Mouse (Mus musculus) heart, embryonic 14.5 days (tissue): ENCODE data around the gene Rgs19. TPM values are rescaled to one million over a fixed set of nuclear protein-coding genes. Genes with fewer than 3 reads are reported as not detected.

ENCODE experiments used
- ATAC-seq: fragments of 200-750 bp; cut with Nextera tagmentation; 2 replicates; pipeline ENCODE4 v1.8.0; 2017; ENCODE audit warnings: low read depth, moderate TSS enrichment; ENCODE audit not compliant: insufficient number of reproducible peaks, insufficient read depth, low FRiP score
- H3K27ac ChIP-seq, 2 experiments: fragments of 200-500 bp in 1 of 2; fragments of 300-500 bp in 1 of 2; sonication (generic) in 1 of 2; replicated peaks in 1 of 2; 2 replicates each; pipeline ENCODE4 v1.5.1; 2012 to 2014; ENCODE audit warnings: low read depth in 2 of 2, low read length in 2 of 2, control low read depth in 1 of 2, mild to moderate bottlenecking in 1 of 2, mixed read lengths in 1 of 2; ENCODE audit not compliant: control insufficient read depth in 1 of 2, insufficient read depth in 1 of 2
- H3K27me3 ChIP-seq: fragments of 300-500 bp; sonication (generic); 2 replicates; pipeline ENCODE4 v1.6.1; 2014; ENCODE audit warnings: mild to moderate bottlenecking, low read length, control low read depth; ENCODE audit not compliant: control insufficient read depth, insufficient read depth
- H3K36me3 ChIP-seq: fragments of 300-500 bp; sonication (generic); 2 replicates; pipeline ENCODE4 v1.6.1; 2014; ENCODE audit warnings: mild to moderate bottlenecking, control low read depth, low read length, mixed read lengths; ENCODE audit not compliant: control insufficient read depth, insufficient read depth
- H3K4me1 ChIP-seq, 2 experiments: fragments of 200-500 bp in 1 of 2; fragments of 300-500 bp in 1 of 2; sonication (generic) in 1 of 2; 2 replicates each; pipeline ENCODE4 v1.6.1; 2012 to 2014; ENCODE audit warnings: low read length in 2 of 2, control low read depth in 1 of 2, mixed read lengths in 1 of 2; ENCODE audit not compliant: control insufficient read depth in 2 of 2, insufficient read depth in 2 of 2
- H3K4me2 ChIP-seq: fragments of 300-500 bp; sonication (generic); 2 replicates; pipeline ENCODE4 v1.6.1; 2014; ENCODE audit warnings: mild to moderate bottlenecking, low read length
- H3K4me3 ChIP-seq, 2 experiments: fragments of 200-500 bp in 1 of 2; fragments of 300-500 bp in 1 of 2; sonication (generic) in 1 of 2; 2 replicates each; pipeline ENCODE4 v1.5.1; 2012 to 2014; ENCODE audit warnings: low read length in 2 of 2, mild to moderate bottlenecking in 2 of 2, control low read depth in 1 of 2, low read depth in 1 of 2, moderate library complexity in 1 of 2; ENCODE audit not compliant: control insufficient read depth in 1 of 2, insufficient read depth in 1 of 2
- H3K9ac ChIP-seq: fragments of 300-500 bp; sonication (generic); 2 replicates; pipeline ENCODE4 v1.6.1; 2014; ENCODE audit warnings: mild to moderate bottlenecking, low read length
- H3K9me3 ChIP-seq: fragments of 300-500 bp; sonication (generic); 2 replicates; pipeline ENCODE4 v1.6.1; 2016; ENCODE audit warnings: low read length, control low read depth; ENCODE audit not compliant: control insufficient read depth
- WGBS: fragments of 180-500 bp; shearing (Covaris S2); extraction: QIAGEN DNeasy Blood & Tissue Kit; methylation state at CpG from one replicate; pipeline ENCODE4 v1.1.7; 2014; 5-methylcytosine and 5-hydroxymethylcytosine counted together
- polyA plus RNA-seq: library from polyadenylated mRNA; unstranded; fragments of >200 nt; fragmentation: Nextera tagmentation; extraction: Ambion mirVana; gene quantifications from 2 replicates; pipeline ENCODE4 v1.2.1, GENCODE M21; 2014

The Rgs19 gene
- polyA plus RNA-seq: 42.8 and 44.2 TPM in 2 replicates

DNA sequence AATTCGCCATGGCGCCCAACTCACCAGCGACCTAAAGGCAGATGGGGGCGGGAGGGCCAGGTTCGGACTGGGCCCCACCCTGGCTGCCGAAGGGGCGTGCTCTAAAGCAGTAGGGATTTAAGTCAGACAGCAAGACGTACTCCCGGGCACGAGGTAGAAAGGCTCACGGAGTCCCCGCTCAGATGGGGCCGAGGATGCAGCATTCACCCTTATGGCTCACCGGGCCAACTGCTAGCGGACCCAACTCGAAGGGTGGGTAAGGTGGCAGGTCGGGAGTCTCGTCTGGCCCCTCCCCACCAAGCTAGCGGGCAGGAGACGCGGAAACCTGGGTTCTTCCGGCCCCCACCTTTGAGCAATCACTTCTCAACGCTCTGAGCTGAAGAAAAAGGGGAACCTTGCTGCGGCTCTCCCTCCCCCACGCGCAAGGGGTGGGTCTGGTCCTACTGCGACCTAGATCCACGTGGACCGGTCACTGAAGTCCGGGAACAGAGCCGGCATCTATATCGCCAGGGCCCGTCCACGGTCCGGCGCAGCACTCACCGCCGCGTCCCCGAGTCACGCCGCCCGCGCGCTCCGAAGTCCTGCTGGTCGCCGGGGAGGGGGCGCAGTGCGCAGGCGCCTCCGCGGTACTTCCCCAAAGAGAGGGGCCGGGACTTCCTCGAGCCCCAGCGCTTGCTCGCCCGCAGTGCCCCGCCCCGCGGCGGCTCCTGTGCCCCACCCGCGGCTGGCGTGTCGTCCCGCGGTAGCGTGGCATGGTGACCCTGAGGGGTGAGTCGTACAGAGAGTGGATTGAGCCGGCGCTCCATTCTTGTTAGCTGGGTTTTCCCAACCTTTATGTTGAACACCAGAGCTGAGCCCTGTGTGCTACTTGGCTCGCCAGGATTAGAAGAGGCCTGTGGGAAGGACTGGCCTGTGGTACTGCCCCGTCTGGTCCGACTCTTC lies at the start of gene Rgs19:
Gene Rgs19 (minus strand): TSS at position 639 of the 942 bp plus-strand sequence.
- Histone ChIP-seq H3K4me1 (peaks cover 4 to 8% of the 10 kb centered on the region in 2 experiments; a peak in 3 of 4 replicates), H3K9ac (peak within 1 kb of the TSS; percentile 81), H3K27ac (peak within 1 kb of the TSS; percentile 1 to 42; a peak in 3 of 4 replicates), H3K9me3 (no peaks in the 10 kb centered on the region), H3K4me2 (peak within 1 kb of the TSS; percentile 91), H3K27me3 (no peaks in the 10 kb centered on the region), H3K4me3 (peak within 1 kb of the TSS; percentile 65 to 82), H3K36me3 (peaks cover 12% of the 10 kb centered on the region)
- under 1% methylated on average over 75 of the region's 75 CpGs for WGBS
- ATAC-seq: peak; percentile 83

DNA sequence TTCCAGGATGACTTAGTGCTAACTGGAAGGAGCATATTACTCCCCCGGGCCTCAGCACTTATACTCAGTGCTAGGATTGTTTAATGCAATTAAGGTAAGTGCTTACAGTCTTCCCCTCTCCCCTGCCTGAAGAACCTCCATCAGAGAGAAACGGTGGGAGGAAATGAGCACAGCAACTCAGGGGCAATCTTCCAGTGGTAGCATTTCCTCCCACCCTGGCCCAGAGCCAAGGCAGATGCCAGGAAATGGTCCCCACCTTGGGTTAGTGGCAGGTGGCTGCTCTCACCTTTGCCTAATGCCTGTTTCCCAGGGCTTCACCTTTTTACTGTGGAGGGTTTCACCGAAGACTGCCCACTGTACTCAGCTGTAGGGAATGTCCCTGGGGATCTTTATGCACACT lies 36.3 kb upstream of the Rgs19 start:
- Histone ChIP-seq H3K27me3 (no peaks in the 10 kb centered on the region), H3K4me1 (no peaks in the 10 kb centered on the region), H3K4me2 (no peak overlapping the region), H3K36me3 (no peaks in the 10 kb centered on the region), H3K9ac (no peak overlapping the region), H3K27ac (no peak overlapping the region), H3K4me3 (no peak overlapping the region), H3K9me3 (no peaks in the 10 kb centered on the region)
- WGBS: 54% methylated on average over 3 of the region's 3 CpGs
- ATAC-seq: no peak

DNA sequence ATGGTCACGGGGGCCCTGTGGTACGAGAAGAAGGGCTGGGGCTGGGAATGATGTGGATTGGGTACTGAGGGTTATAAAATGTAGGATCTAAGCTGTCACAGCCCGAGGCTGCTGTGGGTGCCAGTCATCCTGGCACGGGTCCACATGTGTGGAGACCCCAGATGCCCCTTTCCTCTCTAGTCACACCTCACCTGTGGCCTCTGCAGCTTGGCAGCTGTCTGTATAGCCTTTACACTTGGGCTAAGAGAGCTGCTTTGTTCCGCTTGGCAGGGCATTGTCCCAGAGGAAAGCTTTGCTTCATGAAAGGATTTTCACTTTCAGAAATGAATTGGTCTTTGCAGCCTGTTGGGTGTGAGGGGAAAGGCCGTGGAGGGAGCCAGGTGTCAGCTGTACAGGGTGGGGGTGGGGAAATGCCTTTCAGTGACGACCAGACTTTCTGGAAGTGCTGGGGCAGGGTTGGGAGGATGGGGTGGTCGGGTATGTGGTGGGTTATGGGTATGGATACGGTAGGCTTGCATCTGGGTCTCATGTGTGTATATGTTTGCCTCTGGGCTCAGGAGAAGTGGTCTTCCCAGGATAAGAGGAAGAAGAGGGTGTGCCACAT lies 34.0 kb upstream of the Rgs19 start:
- Histone ChIP-seq H3K27ac (no peak overlapping the region), H3K9ac (no peak overlapping the region), H3K27me3 (no peaks in the 10 kb centered on the region), H3K9me3 (no peaks in the 10 kb centered on the region), H3K4me1 (no peaks in the 10 kb centered on the region), H3K4me3 (no peak overlapping the region), H3K36me3 (no peaks in the 10 kb centered on the region), H3K4me2 (no peak overlapping the region)
- 48% methylated on average over 9 of the region's 9 CpGs for WGBS
- ATAC-seq: no peak

DNA sequence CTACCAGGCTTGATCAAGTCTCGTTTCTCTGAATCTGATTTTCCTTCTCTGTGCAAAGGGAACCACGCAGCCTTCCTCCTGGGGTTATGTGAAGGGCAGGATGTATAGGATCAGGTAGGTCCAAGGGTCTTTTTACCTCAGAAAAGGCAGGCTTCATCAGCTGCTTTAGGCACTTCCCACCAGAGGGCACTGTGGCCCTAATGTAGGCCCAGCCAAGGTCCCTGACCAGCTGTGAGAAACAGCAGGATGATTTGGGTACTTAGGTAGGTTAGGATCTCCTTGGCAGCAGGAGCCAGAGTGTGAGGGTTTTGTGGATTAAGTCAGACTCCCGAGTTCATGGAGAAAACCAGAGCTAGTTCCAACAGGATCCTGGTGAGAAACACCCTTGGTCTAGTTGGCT lies 28.4 kb upstream of the Rgs19 start:
- no peaks in the 10 kb centered on the region for H3K9me3 ChIP-seq
- H3K27me3 ChIP-seq: no peaks in the 10 kb centered on the region
- ATAC-seq: no peak
- no peaks in the 10 kb centered on the region for H3K4me1 ChIP-seq
- no peak overlapping the region for H3K9ac ChIP-seq
- H3K4me3 ChIP-seq: no peak overlapping the region
- H3K27ac ChIP-seq: no peak overlapping the region
- peaks cover 7% of the 10 kb centered on the region; the same call in 1 of the 2 replicates for H3K36me3 ChIP-seq
- 16% methylated on average over 3 of the region's 3 CpGs for WGBS
- no peak overlapping the region for H3K4me2 ChIP-seq

DNA sequence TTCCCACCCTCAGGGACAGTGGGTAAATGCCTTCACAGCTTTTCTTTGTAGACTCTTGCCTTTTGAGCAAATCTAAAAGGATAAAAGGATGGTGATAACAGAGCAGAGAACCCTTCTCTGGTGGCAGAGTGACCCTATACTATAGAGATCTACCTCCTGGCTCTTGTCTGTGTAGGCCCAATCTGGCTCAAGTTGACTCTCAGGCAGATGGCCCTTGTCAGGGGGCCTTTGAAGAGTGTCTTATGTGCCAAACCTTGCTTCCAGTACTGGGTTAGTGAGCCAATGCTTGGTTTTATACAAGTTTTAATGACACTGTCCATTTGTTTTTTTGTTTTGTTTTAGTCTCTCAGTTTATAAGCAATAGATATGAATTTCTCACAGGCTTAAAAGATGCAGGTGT lies 27.4 kb upstream of the Rgs19 start:
- peaks cover 7% of the 10 kb centered on the region; the same call in 1 of the 2 replicates for H3K36me3 ChIP-seq
- no peak for ATAC-seq
- no peaks in the 10 kb centered on the region; a peak in 1 of 4 replicates for H3K4me1 ChIP-seq
- no peak overlapping the region for H3K27ac ChIP-seq
- no peak overlapping the region for H3K9ac ChIP-seq
- no peaks in the 10 kb centered on the region for H3K9me3 ChIP-seq
- H3K4me3 ChIP-seq: no peak overlapping the region
- no peak overlapping the region for H3K4me2 ChIP-seq
- no peaks in the 10 kb centered on the region for H3K27me3 ChIP-seq

DNA sequence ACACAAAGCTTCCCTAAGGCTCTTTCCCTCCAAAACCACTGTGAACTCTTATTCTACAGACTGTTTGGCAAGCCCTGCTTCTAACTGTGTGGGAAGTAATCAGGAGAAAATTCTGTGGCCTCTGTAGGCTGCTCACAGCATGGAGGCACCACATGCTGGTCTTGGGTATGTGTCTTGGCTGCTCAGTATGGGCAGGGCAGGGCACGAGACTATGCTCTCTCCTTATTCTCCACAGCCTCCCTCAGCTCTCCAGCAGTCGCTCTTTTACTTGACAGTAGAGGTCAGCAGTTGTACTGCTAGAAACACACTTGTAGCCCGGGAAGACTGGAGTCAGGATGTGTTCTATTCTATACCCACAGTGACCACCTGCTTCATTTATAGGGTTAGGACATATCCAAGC lies 26.3 kb upstream of the Rgs19 start:
- Histone ChIP-seq H3K4me3 (no peak overlapping the region), H3K36me3 (peaks cover 7% of the 10 kb centered on the region; the same call in 1 of the 2 replicates), H3K9ac (no peak overlapping the region), H3K27ac (no peak overlapping the region), H3K4me1 (peaks cover 5 to 7% of the 10 kb centered on the region in 2 experiments; a peak in 3 of 4 replicates), H3K4me2 (no peak overlapping the region), H3K27me3 (no peaks in the 10 kb centered on the region), H3K9me3 (no peaks in the 10 kb centered on the region)
- ATAC-seq: no peak
- WGBS: 32% methylated on average over 3 of the region's 3 CpGs

DNA sequence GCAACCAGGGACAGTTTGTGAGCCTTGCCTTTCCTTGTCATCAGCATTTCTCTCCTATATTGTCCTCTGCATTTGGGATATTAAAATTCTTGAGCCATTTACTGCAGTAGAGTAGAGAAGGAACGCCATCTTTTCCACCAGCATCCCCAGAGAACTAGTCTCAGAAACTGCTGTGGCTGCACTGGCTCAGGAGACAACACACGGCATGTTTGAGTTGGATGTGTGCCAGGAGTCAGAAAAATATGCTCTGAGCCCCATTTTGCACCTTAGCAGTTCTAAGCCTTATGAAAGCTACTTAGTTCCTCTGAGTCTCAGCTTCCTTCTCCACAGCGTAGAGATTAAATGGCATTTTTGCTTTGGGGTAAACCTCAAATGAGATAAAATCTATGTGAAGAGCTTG lies 23.2 kb upstream of the Rgs19 start:
- Histone ChIP-seq H3K27ac (no peak overlapping the region), H3K4me3 (no peak overlapping the region), H3K4me1 (peaks cover 9 to 13% of the 10 kb centered on the region in 2 experiments; a peak in 3 of 4 replicates), H3K4me2 (no peak overlapping the region), H3K9me3 (no peaks in the 10 kb centered on the region), H3K36me3 (peaks cover 7% of the 10 kb centered on the region; the same call in 1 of the 2 replicates), H3K27me3 (no peaks in the 10 kb centered on the region), H3K9ac (no peak overlapping the region)
- WGBS: 47% methylated on average over 3 of the region's 3 CpGs
- no peak for ATAC-seq
